Mouse (Mus musculus): ENCODE results near the gene Gm6337. TPM values are rescaled to one million over a fixed set of nuclear protein-coding genes. Genes with fewer than 3 reads are reported as not detected.

Gm6337 gene
- not detected for total RNA-seq (2023)

DNA sequence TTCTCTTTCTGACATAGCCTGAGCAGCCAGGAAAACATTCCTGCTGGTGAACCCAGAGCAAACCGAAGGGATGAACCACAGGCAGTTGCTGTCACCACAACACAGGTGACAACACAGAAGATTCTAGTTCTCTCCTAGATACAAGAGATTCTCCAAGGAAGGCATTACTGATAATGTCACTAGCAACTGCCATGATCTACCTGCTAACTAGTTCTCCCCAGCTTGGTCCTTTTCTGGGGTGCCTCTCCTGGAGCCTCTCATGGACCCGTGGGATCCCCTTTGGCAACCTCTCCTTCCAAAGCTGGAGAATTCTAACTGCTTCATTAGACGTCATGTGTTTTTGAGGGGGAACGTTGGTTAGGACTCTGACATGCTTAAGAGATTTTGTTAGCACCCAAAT lies at the start of gene Gm6337:
Gene Gm6337 (minus strand): TSS at position 101 of the 400 bp plus-strand sequence.

DNA sequence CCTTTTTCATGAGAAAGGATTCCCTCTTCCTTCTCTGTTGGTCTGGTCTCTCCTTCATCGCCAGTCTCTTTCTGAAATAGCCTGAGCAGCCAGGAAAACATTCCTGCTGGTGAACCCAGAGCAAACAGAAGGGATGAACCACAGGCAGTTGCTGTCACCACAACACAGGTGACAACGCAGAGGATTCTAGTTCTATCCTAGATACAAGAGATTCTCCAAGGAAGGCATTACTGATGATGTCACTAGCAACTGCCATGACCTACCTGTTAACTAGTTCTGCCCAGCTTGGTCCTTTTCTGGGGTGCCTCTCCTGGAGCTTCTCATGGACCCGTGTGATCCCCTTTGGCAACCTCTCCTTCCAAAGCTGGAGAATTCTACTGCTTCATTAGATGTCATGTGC lies 35.8 kb upstream of the Gm6337 start, which contains the start of gene Gm8206:
Gene Gm8206 (minus strand): TSS at position 101 of the 400 bp plus-strand sequence.

Other genes with a start within 250 kb of the Gm6337 start
- not detected for gene Gm3424, start 227.9 kb downstream of the Gm6337 start, total RNA-seq (2023)
- gene Gm8237, start 177.9 kb downstream of the Gm6337 start, total RNA-seq (2023), result not detected
- gene Gm3248, start 96.5 kb downstream of the Gm6337 start, total RNA-seq (2023), result not detected
- not detected for gene Gm3453, start 79.1 kb downstream of the Gm6337 start, total RNA-seq (2023)
- gene Gm8206, start 35.7 kb upstream of the Gm6337 start, total RNA-seq (2023), result not detected
- not detected for gene Gm3468, start 50.4 kb upstream of the Gm6337 start, total RNA-seq (2023)
- not detected for gene Gm3476, start 67.5 kb upstream of the Gm6337 start, total RNA-seq (2023)
- not detected for gene Gm21560, start 161.0 kb upstream of the Gm6337 start, total RNA-seq (2023)
- gene Gm3411, start 229.0 kb upstream of the Gm6337 start, total RNA-seq (2023), result not detected
- gene Gm21103, start 246.6 kb upstream of the Gm6337 start, total RNA-seq (2023), result not detected